Mouse (Mus musculus): ENCODE results near the gene Rad50. TPM values are rescaled to one million over a fixed set of nuclear protein-coding genes. Genes with fewer than 3 reads are reported as not detected.

Gene Rad50
- polyA plus RNA-seq, 1 experiment: 6.9 TPM

DNA sequence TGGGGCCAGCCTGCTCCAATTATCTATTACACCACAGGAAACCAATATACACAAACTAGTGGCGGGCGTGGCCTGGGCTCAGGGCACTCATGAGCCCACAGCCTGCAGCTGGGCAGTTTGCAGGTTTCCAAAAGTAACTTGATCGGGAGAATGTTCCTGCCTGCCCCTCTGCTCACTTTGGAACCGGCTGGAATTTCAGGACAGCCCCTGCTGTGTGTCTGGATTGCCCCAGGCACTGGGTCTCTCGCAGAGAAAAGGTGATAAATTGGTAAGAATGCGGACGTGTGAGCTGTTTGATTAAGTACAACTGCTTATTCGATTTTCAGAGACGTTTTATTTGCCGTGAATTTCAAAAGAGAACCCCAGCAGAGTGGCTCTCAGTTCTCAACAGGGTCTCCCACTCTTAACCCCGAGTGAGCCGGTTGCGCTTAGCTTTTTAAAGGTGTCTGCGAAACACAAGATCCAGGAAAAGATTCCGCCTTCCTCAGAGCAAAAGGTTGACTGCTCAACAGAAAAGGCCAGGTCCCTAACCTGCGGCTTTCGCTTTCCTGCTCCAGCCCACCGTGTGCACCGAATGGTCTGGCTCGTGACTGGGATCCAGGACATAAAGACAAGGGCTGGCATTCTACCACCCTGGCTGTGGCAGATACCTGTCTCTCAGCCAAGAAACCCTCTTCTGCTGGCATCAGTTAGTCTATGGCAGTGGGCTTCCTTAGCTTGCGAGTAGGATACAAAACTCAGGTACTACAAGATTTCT lies 69.9 kb downstream of the Rad50 start:
- no peak for DNase-seq (ENCODE audit: extremely low spot score in 1 of 2, low spot score in 1 of 2)

- DNase-seq (ENCODE audit: extremely low spot score in 1 of 2, low spot score in 1 of 2): peak in 1 of 2 experiments; percentile 57
Measured at GRCm38 (mm10) chr11:53636183-53636646, 70.9 kb downstream of the Rad50 start.

DNA sequence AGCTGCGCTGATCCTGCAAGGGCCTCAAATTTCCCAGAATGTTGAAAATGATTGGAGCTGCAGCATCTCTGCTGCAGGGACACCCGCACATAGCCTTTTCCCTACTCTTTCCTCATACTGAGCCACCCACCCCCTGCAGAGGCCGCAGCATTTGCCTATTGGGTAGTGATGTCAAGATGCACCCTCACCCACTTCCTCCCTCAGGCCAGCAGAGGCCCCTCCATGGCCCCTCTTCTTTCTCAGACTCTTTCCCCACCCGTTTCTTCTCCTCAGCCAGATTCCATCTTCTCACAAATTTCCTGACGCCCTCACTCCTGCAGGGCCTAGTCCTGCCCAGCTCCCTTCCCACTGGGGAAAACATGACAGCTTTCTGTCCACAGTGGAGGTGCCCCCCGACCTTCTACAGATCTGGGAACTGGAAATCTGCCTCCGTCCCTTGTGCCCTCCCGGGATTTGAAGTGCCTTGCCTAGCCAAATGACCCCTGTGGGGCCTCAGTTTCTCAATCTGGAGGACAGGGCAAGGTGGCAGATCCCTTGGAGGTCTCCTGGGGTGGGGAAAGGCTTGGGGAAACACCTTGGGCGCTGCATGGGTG lies 71.4 kb downstream of the Rad50 start:
- no peak for DNase-seq (ENCODE audit: extremely low spot score in 1 of 2, low spot score in 1 of 2)

GRCm38 (mm10) chr11:53634556-53634955 lies 72.6 kb downstream of the Rad50 start, which contains the start of gene Il13:
Gene Il13 (minus strand): TSS chr11:53634702.
- DNase-seq (ENCODE audit: extremely low spot score in 1 of 2, low spot score in 1 of 2): no peak

DNA sequence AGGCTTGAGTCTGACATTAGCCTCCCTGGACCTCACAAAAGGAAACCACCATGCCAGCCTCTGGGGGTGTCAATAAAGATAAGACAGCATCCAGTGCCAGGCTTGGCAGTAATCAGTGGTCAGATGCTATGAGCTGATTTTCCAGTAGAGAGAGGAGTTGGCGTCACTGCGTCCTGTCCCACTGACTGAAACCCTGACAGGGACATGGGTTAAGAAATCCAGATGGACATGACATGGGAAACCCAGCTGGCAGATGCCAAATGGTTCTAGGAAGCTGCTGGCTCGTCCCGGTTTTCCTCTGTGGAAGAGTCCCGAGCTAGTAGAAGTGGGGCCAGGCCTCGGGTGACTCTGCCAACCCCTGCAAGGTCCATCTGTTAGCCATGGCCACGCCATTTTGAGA lies 73.5 kb downstream of the Rad50 start:
- DNase-seq (ENCODE audit: extremely low spot score in 1 of 2, low spot score in 1 of 2): no peak

DNA sequence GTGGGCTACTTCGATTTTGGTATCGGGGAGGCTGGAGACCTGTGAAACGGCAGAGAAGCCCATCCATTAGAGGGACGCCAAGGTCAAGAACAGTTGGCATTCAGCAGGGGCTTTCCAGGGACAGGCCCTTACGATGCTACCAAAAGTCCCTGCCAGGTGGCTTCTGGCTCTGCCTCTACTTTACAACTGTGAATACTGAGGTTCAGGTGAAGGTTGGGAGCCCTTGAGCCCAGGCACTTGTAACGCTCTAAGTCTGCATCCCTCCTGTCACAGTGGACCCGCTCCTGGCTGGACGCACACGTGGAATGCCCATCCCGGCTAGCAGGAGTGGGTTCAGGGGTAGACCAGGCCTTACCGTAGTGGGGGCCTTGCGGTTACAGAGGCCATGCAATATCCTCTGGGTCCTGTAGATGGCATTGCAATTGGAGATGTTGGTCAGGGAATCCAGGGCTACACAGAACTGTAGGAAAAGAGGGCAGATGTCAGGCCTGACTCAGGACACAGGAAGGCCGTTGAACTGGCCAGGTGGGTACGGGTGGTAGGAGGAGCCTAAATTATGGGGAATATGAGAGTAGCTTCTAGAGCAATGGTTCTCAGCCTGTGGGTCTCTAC lies 74.9 kb downstream of the Rad50 start:
- DNase-seq (ENCODE audit: extremely low spot score in 1 of 2, low spot score in 1 of 2): peak in 1 of 2 experiments; percentile 25

- DNase-seq (ENCODE audit: extremely low spot score in 1 of 2, low spot score in 1 of 2): peak; percentile 44 to 93
Measured at GRCm38 (mm10) chr11:53627859-53628258, 79.3 kb downstream of the Rad50 start.

- DNase-seq (ENCODE audit: extremely low spot score in 1 of 2, low spot score in 1 of 2): no peak
Measured at GRCm38 (mm10) chr11:53626802-53627373, 80.2 kb downstream of the Rad50 start.

DNA sequence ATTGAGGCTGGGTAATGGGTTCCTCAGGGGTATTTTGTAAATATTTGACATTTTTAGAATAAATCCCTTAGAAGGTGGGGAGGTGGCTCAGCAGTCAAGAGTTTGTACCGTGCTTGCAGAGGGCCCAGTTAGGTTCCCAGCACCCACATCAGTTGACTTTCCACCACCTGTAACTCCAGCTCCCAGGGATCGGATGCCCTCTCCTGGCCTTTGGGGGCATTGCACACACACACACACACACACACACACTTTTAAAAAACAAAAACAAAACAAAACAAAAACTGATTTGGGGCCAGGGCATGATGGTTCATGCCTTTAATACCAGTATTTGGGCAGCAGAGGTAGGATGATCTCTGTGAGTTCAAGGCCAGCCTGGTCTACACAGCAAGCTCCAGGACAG lies 83.0 kb downstream of the Rad50 start:
- no peak for DNase-seq (ENCODE audit: extremely low spot score in 1 of 2, low spot score in 1 of 2)

DNA sequence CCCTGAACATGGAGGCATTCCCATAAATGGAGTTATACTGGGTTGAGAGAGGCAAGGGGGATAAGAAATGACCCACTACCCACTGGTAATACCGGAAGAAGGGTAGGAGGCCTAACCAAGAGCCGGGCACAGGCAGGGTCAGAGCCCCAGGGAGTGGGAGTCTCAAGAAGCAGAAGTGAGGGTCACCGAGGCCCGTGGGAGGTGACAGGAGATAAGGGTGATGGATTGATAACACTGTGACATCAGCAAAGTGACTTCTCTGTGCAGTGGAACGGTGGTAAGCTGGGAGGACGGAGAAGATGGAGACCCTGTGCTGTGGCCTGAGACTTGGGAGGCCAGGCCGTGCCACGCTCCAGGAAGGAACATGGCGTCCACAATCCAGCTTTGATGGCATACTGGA lies 83.5 kb downstream of the Rad50 start:
- DNase-seq (ENCODE audit: extremely low spot score in 1 of 2, low spot score in 1 of 2): no peak

GRCm38 (mm10) chr11:53622440-53622806 lies 84.7 kb downstream of the Rad50 start:
- DNase-seq (ENCODE audit: extremely low spot score in 1 of 2, low spot score in 1 of 2): no peak

DNA sequence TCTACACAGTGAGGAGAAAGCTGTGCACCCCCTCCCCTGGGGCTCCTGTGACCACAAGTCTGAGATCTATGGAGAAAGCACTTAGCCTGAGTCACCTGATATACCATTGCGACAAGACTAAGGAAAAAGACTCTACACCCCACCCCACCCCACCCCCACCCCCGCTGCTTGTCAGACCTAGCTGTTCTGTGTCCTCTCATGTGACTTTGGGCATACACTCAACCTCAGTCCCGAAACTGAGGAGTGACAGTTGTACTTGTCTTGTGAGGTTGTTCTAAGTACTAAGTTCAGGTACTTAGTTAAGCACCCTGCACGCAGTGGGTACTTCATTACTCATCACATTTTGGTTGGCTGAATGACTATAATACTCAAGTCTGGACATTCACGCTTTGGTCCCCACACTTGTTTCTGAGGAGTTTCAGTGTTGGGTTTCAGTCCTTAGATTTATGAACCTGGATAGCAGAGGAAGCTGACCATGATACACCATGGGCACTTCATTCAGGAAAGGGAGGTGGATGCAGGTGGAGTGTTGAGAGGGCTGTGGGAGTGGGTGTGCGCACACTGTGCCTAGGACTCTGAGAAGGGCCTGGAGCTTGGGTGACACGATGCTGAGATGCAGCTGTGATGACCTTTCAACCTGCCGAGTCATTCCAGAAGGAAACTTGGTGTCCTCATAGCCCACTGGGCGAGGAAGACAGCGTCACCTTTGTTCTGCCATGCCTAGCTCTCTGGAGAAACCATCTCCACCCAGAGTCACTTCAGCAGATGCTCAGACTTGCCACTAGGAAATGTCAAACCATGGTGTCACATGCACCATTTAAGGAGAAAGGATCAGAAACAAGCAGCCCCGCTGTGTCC lies 85.3 kb downstream of the Rad50 start:
- no peak for DNase-seq (ENCODE audit: extremely low spot score in 1 of 2, low spot score in 1 of 2)

DNA sequence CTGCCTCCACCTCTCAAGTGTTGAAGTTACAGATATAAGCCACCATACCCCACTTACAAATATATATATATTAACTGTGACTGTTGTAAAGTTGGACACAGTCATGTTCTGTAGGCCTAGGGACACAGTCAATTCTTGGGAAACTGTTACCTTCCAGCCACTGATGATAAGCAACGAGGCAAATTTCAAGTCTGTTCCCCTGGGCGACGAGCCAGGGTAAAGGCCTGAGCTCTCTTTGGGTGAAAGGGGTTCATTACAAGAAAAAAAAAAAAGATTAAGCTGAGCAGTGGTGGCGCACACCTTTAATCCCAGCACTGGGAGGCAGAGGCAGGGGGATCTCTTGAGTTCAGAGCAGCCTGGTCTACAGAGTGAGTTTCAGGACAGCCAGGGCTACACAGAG lies 87.0 kb downstream of the Rad50 start:
- no peak for DNase-seq (ENCODE audit: extremely low spot score in 1 of 2, low spot score in 1 of 2)

DNA sequence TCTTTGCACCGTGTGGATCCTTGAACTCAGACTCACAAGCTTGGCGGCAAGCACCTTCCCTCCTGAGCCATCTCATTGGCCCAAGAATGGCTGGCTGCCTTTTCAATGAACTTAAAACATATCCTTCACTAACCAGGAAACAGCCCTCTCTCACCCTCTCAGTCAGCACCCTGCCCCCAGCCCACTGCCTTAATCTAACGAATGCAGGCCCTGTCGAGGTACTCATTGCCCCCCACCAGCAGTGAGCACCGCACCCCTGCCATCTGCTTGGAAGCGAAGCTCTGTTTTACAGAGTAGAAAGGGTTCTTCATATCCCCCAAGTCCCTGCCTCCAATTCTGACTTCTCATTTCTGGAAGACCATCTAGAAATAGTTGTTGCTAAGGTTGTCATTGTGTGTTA lies 87.7 kb downstream of the Rad50 start:
- no peak for DNase-seq (ENCODE audit: extremely low spot score in 1 of 2, low spot score in 1 of 2)

GRCm38 (mm10) chr11:53618619-53619198 lies 88.4 kb downstream of the Rad50 start, which contains the start of gene Il4:
Gene Il4 (minus strand): TSS chr11:53618669.
- no peak for DNase-seq (ENCODE audit: extremely low spot score in 1 of 2, low spot score in 1 of 2)

- DNase-seq (ENCODE audit: extremely low spot score in 1 of 2, low spot score in 1 of 2): no peak
Measured at GRCm38 (mm10) chr11:53617562-53618109, 89.5 kb downstream of the Rad50 start.

DNA sequence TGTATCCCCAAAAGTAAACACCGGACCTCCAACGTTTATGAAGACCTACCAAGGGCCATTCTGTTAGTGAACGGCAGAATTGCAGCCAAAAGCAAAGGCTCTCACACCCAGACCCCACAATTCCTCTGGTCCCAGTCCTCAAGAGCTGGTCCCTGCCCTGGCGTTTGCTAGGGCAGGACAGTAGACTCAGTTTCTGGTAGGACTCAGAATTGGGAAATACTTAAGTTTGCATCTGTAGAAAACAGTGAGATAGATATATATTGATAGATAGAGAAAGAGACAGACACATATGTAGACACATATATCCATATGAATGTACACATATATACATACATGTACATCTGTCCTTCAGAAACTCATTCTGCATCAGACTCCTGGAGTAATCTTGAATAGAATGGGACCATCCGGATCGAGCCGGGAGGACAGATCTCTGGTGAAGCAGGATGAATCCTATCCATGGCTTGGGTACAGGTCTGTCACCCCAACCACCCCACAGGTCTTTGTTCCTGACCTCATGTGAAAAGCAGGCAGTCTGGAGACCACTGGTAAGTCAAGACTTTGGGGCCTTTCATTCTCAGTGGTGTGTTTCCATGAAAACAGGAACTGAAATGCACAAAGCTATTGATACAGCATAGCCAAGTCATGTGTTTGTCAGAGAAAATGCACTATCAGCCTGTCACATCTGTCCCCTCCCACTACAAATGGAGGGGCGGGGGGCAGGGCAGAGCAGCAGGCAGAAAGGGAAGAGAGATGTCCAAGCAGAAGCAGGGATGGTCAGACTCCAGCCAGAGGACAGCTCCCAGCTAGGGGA lies 90.2 kb downstream of the Rad50 start:
- DNase-seq (ENCODE audit: extremely low spot score in 1 of 2, low spot score in 1 of 2): no peak

- DNase-seq (ENCODE audit: extremely low spot score in 1 of 2, low spot score in 1 of 2): no peak
Measured at GRCm38 (mm10) chr11:53615575-53615974, 91.5 kb downstream of the Rad50 start.

DNA sequence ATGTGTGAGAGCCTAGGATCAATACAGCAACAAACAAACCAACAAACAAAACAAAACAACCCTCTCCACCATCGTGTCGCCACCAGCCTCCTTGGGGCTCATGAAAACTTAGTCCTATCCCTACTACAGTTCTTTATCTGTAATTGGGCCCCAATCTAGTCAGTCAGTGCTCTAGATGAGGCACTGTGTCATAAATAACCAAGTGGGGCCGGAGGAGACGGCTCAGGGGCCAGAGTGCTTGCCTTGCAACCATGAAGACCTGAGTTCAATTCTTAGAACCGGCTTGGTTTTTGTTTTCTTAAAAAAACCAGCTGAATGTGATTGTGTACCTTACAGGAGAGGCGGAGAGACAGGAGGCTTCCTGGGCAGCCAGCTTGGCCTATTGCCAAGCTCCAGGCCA lies 91.9 kb downstream of the Rad50 start:
- no peak for DNase-seq (ENCODE audit: extremely low spot score in 1 of 2, low spot score in 1 of 2)

All from frontal cortex, adult 2 months (tissue).